Mouse (Mus musculus) E14TG2a.4 (cell line): ENCODE data around the gene 2310022A10Rik.

Source experiments
- H3K27me3 ChIP-seq: 2 replicates; pipeline ENCODE4 v1.6.1; 2014; ENCODE audit warnings: low read length, control low read depth; ENCODE audit not compliant: insufficient read depth
- H3K36me3 ChIP-seq: 2 replicates; pipeline ENCODE4 v1.6.1; 2014; ENCODE audit warnings: low read length, control low read depth; ENCODE audit not compliant: insufficient read depth
- H3K4me1 ChIP-seq: replicated peaks from 2 replicates; pipeline ENCODE4 v1.6.1; 2014; ENCODE audit warnings: low read depth, low read length, control low read depth
- H3K4me3 ChIP-seq: replicated peaks from 2 replicates; pipeline ENCODE4 v1.5.1; 2014; ENCODE audit warnings: mild to moderate bottlenecking, low read length
- H3K9me3 ChIP-seq: 2 replicates; pipeline ENCODE4 v1.6.1; 2014; ENCODE audit warnings: low read length, control low read depth
- CTCF ChIP-seq: conservative IDR thresholded peaks from 2 replicates; pipeline ENCODE4 v1.5.1; 2014; ENCODE audit warnings: low read length
- NANOG ChIP-seq: IDR thresholded peaks from 2 replicates; pipeline ENCODE4 v1.6.1; 2014; ENCODE audit warnings: borderline replicate concordance, low read length, mixed read lengths
- POU5F1 ChIP-seq: IDR thresholded peaks from 2 replicates; pipeline ENCODE4 v1.6.1; 2014; ENCODE audit warnings: low read length, borderline replicate concordance

2310022A10Rik gene

DNA sequence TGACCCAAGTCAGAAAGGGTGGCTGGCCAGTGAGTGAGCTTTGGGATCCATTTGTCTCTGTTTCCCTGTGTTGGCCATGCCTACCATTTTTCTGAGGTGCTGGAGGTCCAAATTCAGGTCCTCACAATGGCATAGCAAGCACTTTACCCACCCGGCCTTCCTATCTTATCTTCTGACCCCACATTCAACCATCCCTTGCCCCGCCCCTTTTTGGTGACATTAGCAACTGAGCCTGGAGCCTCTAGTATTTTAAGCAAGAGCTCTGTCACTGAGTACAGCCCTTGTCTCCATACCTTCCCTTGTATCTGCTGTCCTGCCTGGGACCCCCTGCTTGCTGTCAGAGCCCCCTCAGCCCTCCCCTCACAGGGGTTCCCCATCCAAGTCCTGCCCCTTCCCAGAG, 17.6 kb upstream of the 2310022A10Rik start:
- TF ChIP-seq POU5F1 (no peak), NANOG (no peak), CTCF (no peak)
- H3K9me3 ChIP-seq = no peaks in the 10 kb centered on the region
- H3K36me3 ChIP-seq = peaks cover 94% of the 10 kb centered on the region
- no peaks in the 10 kb centered on the region for H3K27me3 ChIP-seq
- H3K4me1 ChIP-seq = peaks cover 46% of the 10 kb centered on the region
- no peak overlapping the region for H3K4me3 ChIP-seq

DNA sequence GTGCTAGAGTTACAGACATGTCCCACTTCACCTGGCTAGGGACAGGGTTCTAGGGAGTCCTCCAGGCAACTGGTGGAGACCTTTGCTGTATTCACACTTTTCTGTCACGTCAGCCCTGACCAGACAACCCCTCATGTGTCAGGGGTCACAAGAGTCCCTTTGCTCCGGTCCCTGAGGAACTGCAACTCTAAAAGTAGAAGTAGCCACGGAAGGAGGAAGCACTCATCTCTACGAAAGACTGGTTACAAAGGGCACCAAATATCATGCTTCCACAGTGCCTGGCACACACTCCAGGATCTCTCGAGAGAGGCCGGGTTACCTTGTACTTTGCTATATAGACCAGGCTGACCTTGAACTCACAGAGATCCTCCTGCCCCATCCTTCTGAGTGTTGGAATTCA, 16.4 kb upstream of the 2310022A10Rik start:
- peaks cover 98% of the 10 kb centered on the region for H3K36me3 ChIP-seq
- no peak overlapping the region for H3K4me3 ChIP-seq
- TF ChIP-seq POU5F1 (no peak), CTCF (no peak), NANOG (no peak)
- no peaks in the 10 kb centered on the region for H3K9me3 ChIP-seq
- H3K4me1 ChIP-seq = peaks cover 52% of the 10 kb centered on the region
- no peaks in the 10 kb centered on the region for H3K27me3 ChIP-seq

DNA sequence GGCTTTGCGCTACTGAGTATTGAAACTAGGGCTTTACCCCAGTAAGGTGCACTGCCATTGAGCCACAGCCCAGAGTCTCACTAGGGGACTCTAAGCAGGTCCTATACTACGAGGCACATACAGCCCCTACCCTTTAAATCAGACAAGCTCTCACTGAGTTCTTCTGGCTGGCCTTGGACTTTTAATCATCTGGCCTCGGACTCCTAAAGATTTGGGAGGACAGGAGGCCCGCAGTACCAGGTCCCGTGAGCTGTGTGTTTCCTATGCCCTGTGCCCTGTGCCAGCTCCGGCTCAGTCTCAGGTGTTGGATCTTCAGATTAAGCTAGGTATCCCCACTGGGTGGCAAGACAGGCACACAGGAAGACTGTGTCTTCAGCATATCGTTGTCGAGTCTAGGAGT, 15.0 kb upstream of the 2310022A10Rik start:
- Histone ChIP-seq H3K4me1 (peaks cover 53% of the 10 kb centered on the region), H3K9me3 (no peaks in the 10 kb centered on the region), H3K27me3 (no peaks in the 10 kb centered on the region), H3K4me3 (0 out of 2 replicates have a peak overlapping the region, but pooled peaks have one; percentile 3), H3K36me3 (peaks cover 85% of the 10 kb centered on the region)
- TF ChIP-seq POU5F1 (no peak), CTCF (no peak), NANOG (no peak)

DNA sequence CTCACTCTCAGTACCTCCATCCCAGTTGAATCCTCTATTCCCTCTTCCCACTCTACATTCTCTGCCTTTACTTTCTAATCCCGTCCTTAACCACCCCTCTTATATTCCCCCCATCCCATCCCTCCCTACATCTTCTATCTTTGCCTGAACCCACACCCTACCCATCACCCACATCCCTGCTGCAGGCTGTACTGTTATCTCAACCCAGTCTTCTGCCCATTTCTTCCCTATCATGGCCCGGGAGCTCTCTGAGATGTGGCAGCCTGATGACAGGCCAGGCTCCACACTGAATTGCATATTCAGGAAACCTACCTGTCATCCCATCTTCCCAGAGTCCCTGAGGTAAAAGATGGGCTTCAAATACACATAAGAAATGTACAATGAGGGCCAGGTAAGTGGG, 14.2 kb upstream of the 2310022A10Rik start:
- no peaks in the 10 kb centered on the region for H3K9me3 ChIP-seq
- peaks cover 61% of the 10 kb centered on the region for H3K4me1 ChIP-seq
- TF ChIP-seq POU5F1 (no peak), NANOG (no peak), CTCF (no peak)
- H3K4me3 ChIP-seq = no peak overlapping the region
- peaks cover 77% of the 10 kb centered on the region for H3K36me3 ChIP-seq
- no peaks in the 10 kb centered on the region for H3K27me3 ChIP-seq

DNA sequence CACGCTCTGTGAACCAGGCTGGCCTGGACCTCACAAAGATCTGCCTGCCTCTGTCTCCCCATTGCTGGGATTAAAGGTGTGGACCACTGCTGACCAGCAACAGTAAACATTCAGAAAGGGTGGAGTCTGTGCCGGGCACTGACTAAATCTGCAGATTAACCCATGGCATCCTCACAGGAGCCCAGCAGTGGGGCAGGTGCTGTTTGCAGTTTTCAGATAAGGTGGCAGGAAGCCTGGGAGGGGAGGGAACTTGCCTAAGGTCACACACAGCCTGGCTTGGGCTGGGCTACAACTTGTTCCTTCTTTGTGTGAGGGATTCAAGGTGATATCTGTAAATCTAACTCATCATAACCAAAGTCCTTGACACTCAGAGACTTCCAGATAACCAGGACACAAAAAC, 12.5 kb upstream of the 2310022A10Rik start:
- H3K36me3 ChIP-seq = peaks cover 70% of the 10 kb centered on the region
- TF ChIP-seq CTCF (no peak), NANOG (no peak), POU5F1 (no peak)
- peaks cover 66% of the 10 kb centered on the region for H3K4me1 ChIP-seq
- H3K9me3 ChIP-seq = no peaks in the 10 kb centered on the region
- H3K4me3 ChIP-seq = no peak overlapping the region
- H3K27me3 ChIP-seq = no peaks in the 10 kb centered on the region

DNA sequence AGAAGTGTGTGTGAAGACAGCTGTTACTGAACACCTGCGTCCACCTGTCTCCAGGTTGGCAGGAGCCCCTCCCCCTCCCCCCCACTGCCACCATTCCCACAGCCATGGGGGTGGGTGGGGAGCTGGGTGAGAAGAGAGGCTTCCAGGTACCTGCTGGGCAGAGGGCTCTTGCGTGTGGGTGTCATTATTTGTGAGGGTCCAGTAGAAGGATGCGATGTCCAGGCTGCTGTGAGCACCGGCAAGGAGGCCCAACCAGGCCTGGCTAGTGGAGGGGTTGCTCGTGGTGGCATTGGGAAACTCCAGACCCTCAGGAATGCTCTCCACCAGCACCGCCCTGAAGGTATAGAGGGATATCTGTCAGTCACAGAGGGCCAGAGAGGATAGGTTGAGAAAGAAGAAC, 12.1 kb upstream of the 2310022A10Rik start:
- Histone ChIP-seq H3K27me3 (no peaks in the 10 kb centered on the region), H3K4me1 (peaks cover 66% of the 10 kb centered on the region), H3K9me3 (no peaks in the 10 kb centered on the region), H3K36me3 (peaks cover 66% of the 10 kb centered on the region), H3K4me3 (peak overlapping the region; percentile 78)
- no peak for TF ChIP-seq CTCF
- no peak for TF ChIP-seq POU5F1
- no peak for TF ChIP-seq NANOG

DNA sequence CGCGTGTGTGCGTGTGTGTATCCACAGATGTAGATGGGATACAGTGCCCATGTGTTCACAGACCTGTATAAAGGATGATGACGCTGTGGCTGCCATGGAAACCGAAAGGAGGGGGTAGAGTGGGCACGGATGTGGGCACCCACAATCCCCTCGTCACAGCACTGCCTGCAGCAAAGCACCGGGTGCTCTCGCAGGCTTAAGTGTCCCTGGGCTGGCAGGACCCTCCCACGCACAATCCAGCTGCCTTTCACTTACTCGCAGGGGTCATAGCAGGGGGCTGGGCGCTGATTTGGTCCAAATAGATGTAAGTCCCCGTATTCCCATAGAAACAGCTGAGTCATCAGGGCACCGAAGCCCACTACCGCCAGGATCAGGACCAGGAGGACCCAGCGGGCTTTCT, 11.6 kb upstream of the 2310022A10Rik start:
- Histone ChIP-seq H3K36me3 (peaks cover 65% of the 10 kb centered on the region), H3K4me1 (peaks cover 66% of the 10 kb centered on the region), H3K9me3 (no peaks in the 10 kb centered on the region), H3K27me3 (no peaks in the 10 kb centered on the region), H3K4me3 (peak overlapping the region; percentile 78)
- TF ChIP-seq POU5F1 (no peak), NANOG (no peak), CTCF (no peak)

DNA sequence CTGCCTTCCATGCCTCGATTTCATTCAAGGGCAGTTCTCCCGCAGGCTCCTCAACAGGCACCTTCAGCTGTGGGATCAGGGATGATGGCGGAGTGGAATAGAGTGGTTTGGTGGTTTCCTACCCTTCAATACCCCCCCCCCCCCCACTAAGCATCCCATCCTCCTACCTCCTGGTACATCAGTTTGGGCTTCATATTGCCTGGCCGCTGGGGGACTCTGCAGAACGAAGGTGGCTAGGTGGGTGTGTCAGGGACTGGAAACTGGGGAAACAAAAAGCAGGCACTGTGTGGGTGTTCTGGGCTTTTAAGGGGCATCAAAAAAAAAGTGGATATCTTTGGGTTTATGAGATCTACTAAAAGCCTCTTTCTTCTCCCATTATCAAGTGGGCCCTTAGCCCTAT, 11.1 kb upstream of the 2310022A10Rik start:
- TF ChIP-seq CTCF = no peak
- TF ChIP-seq POU5F1 = no peak
- no peak for TF ChIP-seq NANOG
- Histone ChIP-seq H3K4me3 (peak overlapping the region; percentile 78), H3K4me1 (peaks cover 68% of the 10 kb centered on the region), H3K36me3 (peaks cover 65% of the 10 kb centered on the region), H3K9me3 (no peaks in the 10 kb centered on the region), H3K27me3 (no peaks in the 10 kb centered on the region)

DNA sequence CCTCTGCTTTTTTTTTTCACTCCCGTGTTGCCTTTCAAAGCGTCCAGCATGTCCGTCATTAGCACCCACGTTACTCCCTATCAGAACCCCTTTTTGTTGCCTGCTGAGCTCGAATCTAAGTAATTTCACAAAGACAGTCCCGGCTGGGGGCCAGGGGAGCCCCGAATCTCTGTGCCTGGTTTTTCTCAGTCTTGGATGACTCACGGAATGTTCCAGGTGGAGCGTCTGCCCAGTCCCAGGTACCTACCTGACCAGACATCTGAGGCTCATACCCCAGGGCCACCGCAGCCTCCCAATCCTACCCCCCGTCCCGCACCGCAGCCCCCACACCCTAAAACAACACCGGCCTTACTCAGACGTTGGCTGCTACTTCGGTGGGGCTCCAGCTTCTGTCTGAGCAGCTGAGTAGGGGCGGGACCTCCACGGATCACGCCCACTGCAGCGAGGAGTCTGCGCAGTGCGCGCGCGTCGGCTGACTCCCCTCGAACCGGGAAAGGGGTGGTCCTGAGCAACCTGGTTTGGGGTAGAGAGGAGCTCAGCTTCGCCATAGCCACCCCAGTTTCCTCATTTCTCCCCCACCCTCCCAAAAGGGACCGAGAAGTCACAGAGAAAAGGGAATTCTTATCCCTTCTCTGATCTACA, 10.5 kb upstream of the 2310022A10Rik start:
- Histone ChIP-seq H3K9me3 (no peaks in the 10 kb centered on the region), H3K36me3 (peaks cover 61% of the 10 kb centered on the region), H3K4me1 (peaks cover 67% of the 10 kb centered on the region), H3K27me3 (no peaks in the 10 kb centered on the region), H3K4me3 (peak overlapping the region; percentile 78)
- TF ChIP-seq POU5F1 = no peak
- TF ChIP-seq NANOG = no peak
- no peak for TF ChIP-seq CTCF
